Mouse (Mus musculus): ENCODE results near the gene Adgra3. TPM values are rescaled to one million over a fixed set of nuclear protein-coding genes. Genes with fewer than 3 reads are reported as not detected.

Adgra3 gene
- polyA plus RNA-seq, 1 experiment: 27.7 TPM

- peaks cover 13% of the 10 kb centered on the region for H3K36me3 ChIP-seq (ENCODE audit: control insufficient read depth, insufficient read depth)
- H3K79me2 ChIP-seq (ENCODE audit: control insufficient read depth, insufficient read depth): no peaks in the 10 kb centered on the region
- no peak overlapping the region for H3K4me2 ChIP-seq (ENCODE audit: low read depth)
- H3K4me3 ChIP-seq: no peak overlapping the region
- no peak for TF ChIP-seq MYOG (IDR thresholded peaks at IDR 0.05; ENCODE audit: control insufficient read depth in 1 of 3, insufficient read depth in 1 of 3, insufficient read length in 2 of 3, low read depth in 2 of 3)
- no peak for TF ChIP-seq TCF12 (IDR thresholded peaks at IDR 0.05; ENCODE audit: insufficient read depth, poor library complexity, severe bottlenecking)
- H3K27me3 ChIP-seq (ENCODE audit: control insufficient read depth, insufficient read depth, insufficient read length): no peaks in the 10 kb centered on the region
- no peak overlapping the region for H3ac ChIP-seq (ENCODE audit: control insufficient read depth, insufficient read length)
These were observed 82.8 kb downstream of the Adgra3 start for GRCm38 (mm10) chr5:49975971-49976370.

GRCm38 (mm10) chr5:49974211-49974610 lies 84.6 kb downstream of the Adgra3 start:
- H3K4me3 ChIP-seq: no peak overlapping the region
- TF ChIP-seq REST (IDR thresholded peaks at IDR 0.05; ENCODE audit: insufficient read depth, insufficient read length) (no peak), MYOD1 (IDR thresholded peaks at IDR 0.05; ENCODE audit: control insufficient read depth in 1 of 3, insufficient read length in 2 of 3, low read depth in 2 of 3) (no peak), POLR2AphosphoS2 (IDR thresholded peaks at IDR 0.05; ENCODE audit: insufficient read length, low read depth) (no peak), MAX (IDR thresholded peaks at IDR 0.05; ENCODE audit: low read depth) (no peak), TCF3 (IDR thresholded peaks at IDR 0.05; ENCODE audit: insufficient read length, low read depth) (no peak), USF1 (IDR thresholded peaks at IDR 0.05; ENCODE audit: low read depth) (no peak), MYOG (IDR thresholded peaks at IDR 0.05; ENCODE audit: control insufficient read depth in 1 of 3, insufficient read depth in 1 of 3, insufficient read length in 2 of 3, low read depth in 2 of 3) (no peak), SRF (IDR thresholded peaks at IDR 0.05; ENCODE audit: control insufficient read depth, insufficient read length, low read depth) (no peak), TCF12 (IDR thresholded peaks at IDR 0.05; ENCODE audit: insufficient read depth, poor library complexity, severe bottlenecking) (no peak), E2F4 (IDR thresholded peaks at IDR 0.05; ENCODE audit: insufficient read depth) (no peak), POLR2A (IDR thresholded peaks at IDR 0.05; ENCODE audit: insufficient read length, low read depth) (no peak), CEBPB (IDR thresholded peaks at IDR 0.05; ENCODE audit: insufficient read depth, poor library complexity, severe bottlenecking) (no peak)
- H3K27me3 ChIP-seq (ENCODE audit: control insufficient read depth, insufficient read depth, insufficient read length): no peaks in the 10 kb centered on the region
- H3ac ChIP-seq (ENCODE audit: control insufficient read depth, insufficient read length): no peak overlapping the region
- H3K36me3 ChIP-seq (ENCODE audit: control insufficient read depth, insufficient read depth): peaks cover 17% of the 10 kb centered on the region
- no peaks in the 10 kb centered on the region for H3K79me2 ChIP-seq (ENCODE audit: control insufficient read depth, insufficient read depth)
- no peak overlapping the region for H3K4me2 ChIP-seq (ENCODE audit: low read depth)

DNA sequence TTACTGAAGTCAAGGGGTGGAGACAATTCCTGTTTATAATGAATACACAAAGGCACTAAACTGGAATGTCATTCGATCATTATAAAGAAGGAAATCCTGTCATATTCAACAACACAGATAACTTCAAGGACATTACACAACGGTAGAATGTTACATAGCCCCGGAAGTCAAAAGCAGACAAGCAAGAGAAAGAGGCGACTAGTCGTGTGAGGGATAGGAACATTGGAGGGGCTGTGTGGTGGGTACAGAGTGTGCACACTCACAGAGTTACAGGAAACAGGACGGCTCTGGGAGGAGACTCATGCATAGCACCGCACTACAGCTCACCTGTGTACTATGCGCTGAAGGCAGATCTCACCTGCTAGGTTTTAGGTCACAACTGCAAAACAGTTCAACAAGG lies 89.1 kb downstream of the Adgra3 start:
- Histone ChIP-seq H3K36me3 (ENCODE audit: control insufficient read depth, insufficient read depth) (peaks cover 10% of the 10 kb centered on the region), H3ac (ENCODE audit: control insufficient read depth, insufficient read length) (no peak overlapping the region), H3K27me3 (ENCODE audit: control insufficient read depth, insufficient read depth, insufficient read length) (no peaks in the 10 kb centered on the region), H3K4me3 (no peak overlapping the region), H3K79me2 (ENCODE audit: control insufficient read depth, insufficient read depth) (no peaks in the 10 kb centered on the region), H3K4me2 (ENCODE audit: low read depth) (no peak overlapping the region)
- TF ChIP-seq POLR2A (IDR thresholded peaks at IDR 0.05; ENCODE audit: insufficient read length, low read depth) (no peak), MYOG (IDR thresholded peaks at IDR 0.05; ENCODE audit: control insufficient read depth in 1 of 3, insufficient read depth in 1 of 3, insufficient read length in 2 of 3, low read depth in 2 of 3) (no peak), MAX (IDR thresholded peaks at IDR 0.05; ENCODE audit: low read depth) (no peak), USF1 (IDR thresholded peaks at IDR 0.05; ENCODE audit: low read depth) (no peak), POLR2AphosphoS2 (IDR thresholded peaks at IDR 0.05; ENCODE audit: insufficient read length, low read depth) (no peak), MYOD1 (IDR thresholded peaks at IDR 0.05; ENCODE audit: control insufficient read depth in 1 of 3, insufficient read length in 2 of 3, low read depth in 2 of 3) (no peak), TCF3 (IDR thresholded peaks at IDR 0.05; ENCODE audit: insufficient read length, low read depth) (no peak), E2F4 (IDR thresholded peaks at IDR 0.05; ENCODE audit: insufficient read depth) (no peak), SRF (IDR thresholded peaks at IDR 0.05; ENCODE audit: control insufficient read depth, insufficient read length, low read depth) (no peak)

GRCm38 (mm10) chr5:49967726-49968125 lies 91.1 kb downstream of the Adgra3 start:
- TF ChIP-seq CEBPB (IDR thresholded peaks at IDR 0.05; ENCODE audit: insufficient read depth, poor library complexity, severe bottlenecking) (no peak), MYOD1 (IDR thresholded peaks at IDR 0.05; ENCODE audit: control insufficient read depth in 1 of 3, insufficient read length in 2 of 3, low read depth in 2 of 3) (peak in 2 of 3 experiments; percentile 42 to 52), SRF (IDR thresholded peaks at IDR 0.05; ENCODE audit: control insufficient read depth, insufficient read length, low read depth) (no peak), TCF12 (IDR thresholded peaks at IDR 0.05; ENCODE audit: insufficient read depth, poor library complexity, severe bottlenecking) (no peak), TCF3 (IDR thresholded peaks at IDR 0.05; ENCODE audit: insufficient read length, low read depth) (no peak), USF1 (IDR thresholded peaks at IDR 0.05; ENCODE audit: low read depth) (no peak), POLR2A (IDR thresholded peaks at IDR 0.05; ENCODE audit: insufficient read length, low read depth) (no peak), E2F4 (IDR thresholded peaks at IDR 0.05; ENCODE audit: insufficient read depth) (no peak)
- no peak overlapping the region for H3K4me2 ChIP-seq (ENCODE audit: low read depth)
- H3K36me3 ChIP-seq (ENCODE audit: control insufficient read depth, insufficient read depth): peaks cover 3% of the 10 kb centered on the region

GRCm38 (mm10) chr5:49965810-49966209 lies 93.0 kb downstream of the Adgra3 start:
- Histone ChIP-seq H3ac (ENCODE audit: control insufficient read depth, insufficient read length) (no peak overlapping the region), H3K4me2 (ENCODE audit: low read depth) (no peak overlapping the region), H3K4me3 (no peak overlapping the region), H3K36me3 (ENCODE audit: control insufficient read depth, insufficient read depth) (peaks cover 20% of the 10 kb centered on the region), H3K79me2 (ENCODE audit: control insufficient read depth, insufficient read depth) (no peaks in the 10 kb centered on the region), H3K27me3 (ENCODE audit: control insufficient read depth, insufficient read depth, insufficient read length) (no peaks in the 10 kb centered on the region)
- no peak for TF ChIP-seq E2F4 (IDR thresholded peaks at IDR 0.05; ENCODE audit: insufficient read depth)
- no peak for TF ChIP-seq REST (IDR thresholded peaks at IDR 0.05; ENCODE audit: insufficient read depth, insufficient read length)
- no peak for TF ChIP-seq SRF (IDR thresholded peaks at IDR 0.05; ENCODE audit: control insufficient read depth, insufficient read length, low read depth)

More at GRCm38 (mm10) chr5:49967726-49968125, 91.1 kb downstream of the Adgra3 start:
- H3ac ChIP-seq (ENCODE audit: control insufficient read depth, insufficient read length): no peak overlapping the region
- H3K79me2 ChIP-seq (ENCODE audit: control insufficient read depth, insufficient read depth): no peaks in the 10 kb centered on the region
- no peak overlapping the region for H3K4me3 ChIP-seq
- no peaks in the 10 kb centered on the region for H3K27me3 ChIP-seq (ENCODE audit: control insufficient read depth, insufficient read depth, insufficient read length)
